27 mouse cellular contexts compared by ENCODE assay signal in genomic region chr7:83763674-83764073, GRCm38 (mm10). TPM values are rescaled to one million over a fixed set of nuclear protein-coding genes. Genes with fewer than 3 reads are reported as not detected.
A peak's percentile ranks its signal among the peaks of the same experiment; 100 is the strongest.
DNase-seq lines count a peak whose midpoint lies in the region; ATAC-seq and TF ChIP-seq lines count a peak whose summit lies in the region.
"Had no signal": no experiment of that assay in that cellular context is flagged by ENCODE, and none has a peak within 500 bp of the region (broad histone marks: within the 10 kb centered on the region; RNA-seq: fewer than 3 reads in every experiment).

No protein-coding gene starts in this region.

- WGBS in liver, postnatal 0 days (ENCODE audit: insufficient replicate concordance): 65% methylated on average over 3 of the region's 3 CpGs

- TF ChIP-seq EP300 in liver, postnatal 0 days (IDR thresholded peaks at IDR 0.05; ENCODE audit: low read depth): no peak

- H3K9me3 ChIP-seq in liver, postnatal 0 days (ENCODE audit: low read length): no peaks in the 10 kb centered on the region
- H3K9me3 ChIP-seq: embryonic facial prominence, embryonic 12.5 days; heart, embryonic 15.5 days; liver, embryonic 12.5 days; midbrain, embryonic 15.5 days had no signal

- no peaks in the 10 kb centered on the region for H3K36me3 ChIP-seq in liver, postnatal 0 days (replicated peaks; ENCODE audit: insufficient read depth, low read length)
- H3K36me3 ChIP-seq: embryonic facial prominence, embryonic 12.5 days; heart, embryonic 15.5 days; liver, embryonic 12.5 days; midbrain, embryonic 15.5 days had no signal

- ATAC-seq in liver, postnatal 0 days: no peak
- ATAC-seq: activated CD4-positive, CD25-positive, alpha-beta regulatory T cell, adult 4 months; forebrain, postnatal 0 days; liver, embryonic 12.5 days; midbrain, embryonic 15.5 days had no signal

- no peak overlapping the region for H3K27ac ChIP-seq in liver, postnatal 0 days (ENCODE audit: low read depth)
- H3K27ac ChIP-seq: embryonic facial prominence, embryonic 12.5 days; heart, embryonic 15.5 days; left cerebral cortex, adult 2 months; liver, embryonic 12.5 days; midbrain, embryonic 15.5 days had no signal

- H3K4me3 ChIP-seq in liver, postnatal 0 days (ENCODE audit: low read depth, low read length): no peak overlapping the region
- H3K4me3 ChIP-seq: embryonic facial prominence, embryonic 12.5 days; heart, embryonic 15.5 days; left cerebral cortex, adult 2 months; liver, embryonic 12.5 days; midbrain, embryonic 15.5 days; myocyte had no signal

- no peak overlapping the region for H3K4me2 ChIP-seq in liver, postnatal 0 days (ENCODE audit: low read depth, low read length)
- H3K4me2 ChIP-seq: embryonic facial prominence, embryonic 12.5 days; heart, embryonic 15.5 days; liver, embryonic 12.5 days; lung, embryonic 14.5 days; midbrain, embryonic 15.5 days had no signal

- peak; percentile 23 to 50 for DNase-seq in heart, adult 18-20 months
- no peak for DNase-seq in heart, postnatal 36 days
- peak; percentile 5 for DNase-seq in adipocyte (ENCODE audit: low spot score)
- DNase-seq in cerebellum, adult 11-12 months: peak; percentile 78
- peak; percentile 54 to 65 for DNase-seq in cerebellum, postnatal 25 days
- no peak for DNase-seq in right cerebral cortex, adult 2 months (ENCODE audit: low spot score in 2 of 2)
- no peak for DNase-seq in urinary bladder, postnatal 14 days (ENCODE audit: low spot score)
- no peak for DNase-seq in liver, postnatal 0 days
- DNase-seq: adrenal gland, postnatal 14 days; forebrain, postnatal 0 days; kidney, adult 9 months; kidney, postnatal 25 days; layer of hippocampus, adult 9-11 months; lung, embryonic 14.5 days; lung, postnatal 36 days; thymus, adult 18-20 months; thymus, postnatal 4 days had no signal

- H3K27me3 ChIP-seq in liver, postnatal 0 days (ENCODE audit: insufficient read depth, low read length): no peaks in the 10 kb centered on the region
- H3K27me3 ChIP-seq: embryonic facial prominence, embryonic 12.5 days; heart, embryonic 15.5 days; liver, embryonic 12.5 days; midbrain, embryonic 15.5 days had no signal

- no peak overlapping the region for H3K9ac ChIP-seq in liver, postnatal 0 days (replicated peaks)
- H3K9ac ChIP-seq: embryonic facial prominence, embryonic 12.5 days; forebrain, postnatal 0 days; heart, embryonic 15.5 days; liver, embryonic 12.5 days; lung, embryonic 14.5 days; midbrain, embryonic 15.5 days had no signal

- no peak for TF ChIP-seq CTCF in liver, postnatal 0 days (IDR thresholded peaks at IDR 0.05; ENCODE audit: low read depth)

- H3K4me1 ChIP-seq in liver, postnatal 0 days (ENCODE audit: insufficient read depth): 0 out of 2 replicates have a peak, but pooled peaks cover 2% of the 10 kb centered on the region
- H3K4me1 ChIP-seq: embryonic facial prominence, embryonic 12.5 days; heart, embryonic 15.5 days; liver, embryonic 12.5 days; midbrain, embryonic 15.5 days had no signal

- intact Hi-C loops in heart, postnatal 36 days (cut with DNase I): no loop called here

RNA-seq across cellular contexts. Expression of gene Il16, which starts 18.1 kb away (rescaled TPM):
- total RNA-seq in heart, adult 18-20 months (2021): 1 to 10 TPM; 6.7 to 8.6 TPM
- 1 to 10 TPM; 8.4 to 10.0 TPM for total RNA-seq in heart, postnatal 36 days (2021)
- 8.5 and 9.8 TPM in 2 replicates for polyA plus RNA-seq in liver, postnatal 0 days (2015; fragmentation: Nextera tagmentation; extraction: Ambion mirVana)

RNA-seq across cellular contexts. Expression of gene Cfap161, which starts 31.0 kb away (rescaled TPM):
- not detected for total RNA-seq in heart, adult 18-20 months (2021)
- not detected for total RNA-seq in heart, postnatal 36 days (2021)
- polyA plus RNA-seq in liver, postnatal 0 days (2015; fragmentation: Nextera tagmentation; extraction: Ambion mirVana): not detected in 2 replicates
- total RNA-seq: adrenal gland, postnatal 14 days; gastrocnemius, adult 8-10 months; megakaryocyte-erythroid progenitor cell, adult 5-6 weeks had no signal
- polyA plus RNA-seq: activated CD4-positive, CD25-positive, alpha-beta regulatory T cell, adult 4 months; liver, embryonic 12.5 days; spleen, adult 2 months had no signal

Comparison
In these comparisons a context has a peak if more than half of its experiments do, and no peak if none do; other contexts are left out.
1. DNase-seq: peak in heart, adult 18-20 months (2 of 2), adipocyte (single experiment), cerebellum, adult 11-12 months (single experiment) and cerebellum, postnatal 25 days (2 of 2); none in heart, postnatal 36 days (0 of 2), right cerebral cortex, adult 2 months (0 of 2), urinary bladder, postnatal 14 days (single experiment) and liver, postnatal 0 days (single experiment).